Mouse (Mus musculus) spleen, adult 18-20 months (tissue): Measurements from ENCODE around the gene Wdr74.
A peak's percentile ranks its signal among the peaks of the same experiment; 100 is the strongest.

Experiments used
- DNase-seq, 2 experiments: peaks; one replicate each; pipeline ENCODE4 v3.0.0; 2022; ENCODE audit warnings: mixed read lengths in 2 of 2

Wdr74 gene

DNA sequence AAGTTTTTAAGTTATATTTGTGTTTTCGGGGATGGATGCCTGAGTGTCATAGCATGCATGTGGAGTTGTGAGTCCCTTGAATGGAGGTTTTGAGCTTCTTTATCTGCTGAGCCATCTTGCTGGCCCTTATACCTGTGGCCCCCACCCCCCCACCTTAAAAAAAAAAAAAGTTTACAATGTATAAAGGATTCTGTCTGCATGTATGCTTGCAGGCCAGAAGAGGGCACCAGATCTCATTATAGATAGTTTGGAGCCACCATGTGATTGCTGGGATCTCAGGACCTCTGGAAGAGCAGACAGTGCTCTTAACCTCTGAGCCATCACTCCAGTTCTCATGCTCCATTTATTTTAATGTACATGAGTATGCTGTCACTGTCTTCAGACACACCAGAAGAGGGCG, 11.7 kb downstream of the Wdr74 start:
- DNase-seq, result no peak

DNA sequence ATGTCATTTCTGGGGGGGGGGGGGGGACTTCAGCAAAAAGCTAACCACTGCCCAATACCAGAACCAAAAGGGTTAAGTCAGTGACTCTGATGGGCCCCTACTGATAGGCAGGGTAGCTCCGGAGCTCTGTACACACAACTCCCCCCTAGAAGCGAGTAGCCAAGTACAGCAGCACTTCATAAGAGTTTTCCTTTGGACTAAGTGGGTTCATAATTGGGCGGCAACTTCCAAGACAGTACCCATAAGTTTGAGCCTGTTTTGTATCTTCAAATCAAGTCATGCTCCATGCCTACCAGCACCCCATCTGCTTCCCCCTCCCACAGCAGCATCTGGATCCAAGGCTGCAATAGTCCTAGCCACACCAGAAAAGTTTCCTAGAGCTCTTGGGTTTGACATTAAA, 20.0 kb downstream of the Wdr74 start:
- DNase-seq, result no peak

DNA sequence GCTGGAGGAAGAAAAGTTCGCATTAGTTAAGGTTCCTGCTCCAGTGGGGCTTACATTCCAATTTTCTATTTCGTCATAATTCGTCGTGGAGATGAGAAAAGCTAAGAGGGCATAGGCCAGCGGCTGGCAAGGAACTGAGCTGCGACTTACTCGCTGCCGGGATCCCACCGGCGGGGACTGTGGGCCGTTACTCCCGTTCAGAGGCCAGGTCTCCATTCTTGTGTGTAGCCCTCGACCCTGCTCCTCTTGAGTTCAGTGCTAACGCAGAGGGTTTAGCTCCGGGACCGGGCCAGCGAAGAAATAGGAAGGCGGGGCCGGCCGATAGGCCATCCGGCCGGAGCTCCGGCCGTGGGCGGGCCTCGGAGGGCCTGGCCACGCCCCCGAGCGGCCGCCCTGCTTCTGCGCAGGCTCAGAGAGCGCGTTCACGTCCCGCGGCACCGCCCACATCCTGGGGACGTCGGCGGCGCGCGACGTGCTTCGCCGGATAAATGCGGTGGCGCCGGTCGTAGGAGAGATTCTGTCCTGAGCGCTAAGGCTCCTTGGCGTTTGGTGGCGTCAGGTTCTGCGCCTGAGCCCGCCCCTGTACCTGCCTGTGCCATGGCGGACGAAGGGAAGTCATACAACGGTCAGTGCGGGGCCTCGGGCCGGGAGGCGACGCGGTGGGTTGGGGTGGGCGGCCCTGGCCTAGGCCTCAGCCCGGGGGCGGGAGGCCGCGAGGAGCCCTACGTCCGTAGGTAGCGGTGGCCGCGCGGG, 21.2 kb downstream of the Wdr74 start, which contains the start of gene Nxf1:
Nxf1 (plus strand) TSS at position 439 of the 753 bp plus-strand sequence.
- peak; percentile 89 to 93 for DNase-seq

DNA sequence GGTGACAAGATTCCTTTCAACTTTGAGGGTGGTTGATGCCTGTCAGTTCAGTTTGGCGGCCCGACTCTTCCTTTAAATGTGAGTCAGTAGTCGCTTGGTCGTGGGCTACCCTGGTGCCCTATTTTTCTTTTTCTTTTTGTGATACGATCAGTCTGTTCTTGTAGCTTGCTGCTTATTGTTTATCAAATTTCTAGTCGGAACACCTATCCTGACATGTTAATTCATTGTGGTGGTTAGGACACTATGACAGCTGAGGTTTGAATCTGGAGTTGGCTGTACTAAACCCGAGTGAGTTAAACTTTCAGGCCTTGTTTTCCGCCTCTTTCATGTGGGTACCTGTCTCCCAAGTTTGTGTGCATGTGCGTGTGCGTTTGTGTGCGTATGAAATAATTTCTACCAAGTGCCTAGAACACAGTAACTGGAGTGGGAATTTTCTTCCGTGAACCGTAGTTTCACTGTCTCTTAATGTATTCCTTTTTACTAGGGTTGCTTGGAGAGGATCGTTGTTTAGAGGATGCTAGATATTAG, 21.9 kb downstream of the Wdr74 start:
- DNase-seq, result no peak

DNA sequence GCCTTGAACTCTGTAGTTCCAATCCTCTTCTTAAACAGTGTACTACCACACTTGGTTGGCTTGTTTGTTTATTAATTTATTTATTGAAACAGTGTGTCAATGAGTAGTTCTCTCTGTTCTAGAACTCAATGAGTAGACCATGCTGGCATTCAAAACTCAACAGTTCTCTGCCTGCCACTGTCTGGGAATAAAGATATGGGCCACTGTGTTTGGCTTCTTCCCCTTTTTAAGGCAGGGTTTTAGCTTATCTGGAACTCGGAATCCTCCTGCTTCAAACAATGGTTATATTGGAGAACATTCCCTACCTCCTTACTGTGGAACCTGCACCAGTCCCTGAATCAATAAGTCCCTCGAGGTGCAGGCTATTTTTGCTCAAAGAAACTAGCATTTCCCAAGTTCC, 23.3 kb downstream of the Wdr74 start:
- DNase-seq, result no peak

DNA sequence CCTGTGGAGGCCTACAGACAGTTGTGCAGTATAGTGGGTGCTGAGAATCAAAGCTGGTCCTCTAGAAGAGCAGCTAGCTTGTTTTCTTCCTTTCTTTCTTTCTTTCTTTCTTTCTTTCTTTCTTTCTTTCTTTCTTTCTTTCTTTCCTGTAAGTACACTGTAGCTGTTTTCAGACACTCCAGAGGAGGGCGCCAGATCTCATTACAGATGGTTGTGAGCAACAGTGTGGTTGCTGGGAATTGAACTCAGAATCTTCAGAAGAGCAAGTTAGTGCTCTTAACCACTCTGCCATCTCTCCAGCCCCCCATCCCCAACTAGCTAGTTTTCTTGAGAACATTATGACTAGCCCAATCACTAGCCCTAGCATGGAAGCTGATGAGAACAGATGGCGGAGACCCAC, 25.1 kb downstream of the Wdr74 start:
- no peak for DNase-seq

DNA sequence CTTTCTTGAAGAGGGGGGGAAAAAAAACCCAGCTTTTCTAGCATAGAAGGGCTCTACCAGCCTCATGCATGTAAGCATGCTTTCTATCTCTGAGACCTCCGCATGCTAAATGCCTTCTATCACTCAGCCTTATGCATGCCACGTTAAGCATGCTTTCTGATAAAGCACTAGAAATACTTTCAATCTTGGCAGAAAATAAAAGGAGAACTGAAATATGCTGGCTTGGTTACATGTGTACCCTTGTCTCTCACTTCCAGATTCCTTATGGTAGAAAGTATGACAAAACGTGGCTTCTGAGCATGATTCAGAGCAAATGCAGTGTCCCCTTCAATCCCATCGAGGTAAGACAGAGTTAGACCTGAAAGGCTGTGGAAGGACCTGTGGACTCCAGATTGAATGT, 27.6 kb downstream of the Wdr74 start:
- DNase-seq, result no peak

DNA sequence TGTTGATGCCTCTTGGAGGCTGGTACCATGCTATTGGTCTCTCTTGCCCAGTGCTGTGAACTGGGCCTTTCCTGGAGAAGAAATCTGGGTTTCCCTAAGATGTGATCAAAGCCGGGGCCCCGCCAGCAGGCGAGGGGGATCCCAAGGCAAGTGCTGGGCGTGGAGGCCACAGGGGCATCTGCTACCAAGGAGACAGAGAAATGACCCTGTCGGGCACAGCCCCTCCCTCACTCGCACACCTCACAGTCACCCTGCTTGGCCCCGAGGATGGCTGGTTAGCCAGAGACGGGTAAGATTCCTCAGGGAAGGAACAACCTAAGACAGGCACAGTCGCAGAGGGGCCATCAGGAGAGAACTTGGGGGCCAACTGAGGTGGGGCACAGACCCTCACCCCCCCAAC, 29.9 kb downstream of the Wdr74 start:
- no peak for DNase-seq

DNA sequence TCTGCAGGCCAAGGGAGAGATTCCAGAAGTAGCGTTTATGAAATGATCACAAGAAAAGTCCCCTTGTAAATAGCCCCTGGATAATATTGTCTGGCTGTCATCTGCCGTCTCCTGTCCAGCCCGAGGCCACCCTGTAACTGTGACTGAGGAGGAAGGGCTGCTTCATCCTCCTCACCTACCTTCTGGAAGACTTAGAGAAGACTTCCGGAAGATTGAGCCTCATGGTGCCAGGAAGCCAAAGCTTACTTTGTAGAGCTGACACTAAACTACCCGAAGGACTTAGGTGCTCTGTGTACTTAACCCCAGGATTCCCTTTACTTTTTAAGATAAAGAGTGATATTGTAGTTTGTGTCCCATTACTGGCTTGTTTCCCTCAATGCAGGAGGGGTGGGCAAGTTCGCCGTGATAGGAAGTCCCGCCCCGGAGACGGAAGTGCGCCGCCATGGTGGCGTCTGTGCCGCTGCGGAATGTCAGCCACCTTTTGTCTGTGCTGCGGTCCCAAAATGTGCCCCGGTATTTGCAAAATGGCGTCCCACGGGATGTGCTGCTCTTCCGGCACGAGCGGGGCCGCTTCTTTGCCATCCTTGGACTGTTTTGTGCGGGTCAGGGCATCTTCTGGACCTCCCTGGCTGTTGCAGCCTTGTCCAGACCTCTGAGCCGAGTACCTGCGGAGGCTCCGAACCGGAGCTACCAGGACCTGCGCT, 35.1 kb downstream of the Wdr74 start, which contains the start of gene Tmem223:
Tmem223 (plus strand) TSS at position 430 of the 704 bp plus-strand sequence.
- peak; percentile 66 to 77 for DNase-seq

DNA sequence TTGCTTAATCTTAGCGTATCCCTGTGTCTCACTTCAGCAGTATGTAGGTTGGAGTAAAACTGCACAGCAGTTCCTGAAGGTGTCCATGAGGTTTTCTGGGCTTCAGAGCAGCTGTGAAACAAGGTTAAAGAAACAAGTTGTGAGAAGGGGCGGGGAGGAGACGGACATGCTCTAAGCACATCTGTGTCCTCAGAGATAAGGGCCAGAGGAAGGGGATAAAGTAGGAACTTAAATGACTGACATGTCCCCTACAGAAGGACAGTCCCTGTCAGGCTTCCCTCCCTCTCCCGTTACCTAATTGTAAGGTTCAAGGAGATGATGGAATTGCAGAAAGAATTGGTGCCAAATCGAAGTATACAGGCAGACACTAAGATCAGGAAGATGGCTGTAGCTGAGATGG, 37.4 kb downstream of the Wdr74 start:
- DNase-seq, result no peak

DNA sequence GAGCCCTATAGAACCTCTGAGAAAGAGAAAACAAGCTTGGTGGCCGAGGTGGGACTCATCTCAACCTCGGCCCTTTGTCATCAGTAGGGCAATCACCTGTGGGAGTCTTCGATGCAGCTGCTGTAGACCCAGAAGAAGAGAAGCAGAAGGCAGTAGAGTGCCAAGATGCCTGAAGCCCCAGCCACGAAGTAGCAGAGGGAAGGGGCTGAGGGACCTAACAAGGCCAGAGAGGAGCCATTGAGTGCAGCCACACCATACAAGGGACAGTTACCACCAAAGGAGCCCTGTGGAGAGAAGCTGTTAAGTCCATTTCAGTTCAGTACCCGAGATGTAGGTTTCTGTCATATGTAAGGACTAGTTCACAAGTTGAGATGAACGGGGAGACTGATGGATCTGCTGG, 37.8 kb downstream of the Wdr74 start:
- no peak for DNase-seq

DNA sequence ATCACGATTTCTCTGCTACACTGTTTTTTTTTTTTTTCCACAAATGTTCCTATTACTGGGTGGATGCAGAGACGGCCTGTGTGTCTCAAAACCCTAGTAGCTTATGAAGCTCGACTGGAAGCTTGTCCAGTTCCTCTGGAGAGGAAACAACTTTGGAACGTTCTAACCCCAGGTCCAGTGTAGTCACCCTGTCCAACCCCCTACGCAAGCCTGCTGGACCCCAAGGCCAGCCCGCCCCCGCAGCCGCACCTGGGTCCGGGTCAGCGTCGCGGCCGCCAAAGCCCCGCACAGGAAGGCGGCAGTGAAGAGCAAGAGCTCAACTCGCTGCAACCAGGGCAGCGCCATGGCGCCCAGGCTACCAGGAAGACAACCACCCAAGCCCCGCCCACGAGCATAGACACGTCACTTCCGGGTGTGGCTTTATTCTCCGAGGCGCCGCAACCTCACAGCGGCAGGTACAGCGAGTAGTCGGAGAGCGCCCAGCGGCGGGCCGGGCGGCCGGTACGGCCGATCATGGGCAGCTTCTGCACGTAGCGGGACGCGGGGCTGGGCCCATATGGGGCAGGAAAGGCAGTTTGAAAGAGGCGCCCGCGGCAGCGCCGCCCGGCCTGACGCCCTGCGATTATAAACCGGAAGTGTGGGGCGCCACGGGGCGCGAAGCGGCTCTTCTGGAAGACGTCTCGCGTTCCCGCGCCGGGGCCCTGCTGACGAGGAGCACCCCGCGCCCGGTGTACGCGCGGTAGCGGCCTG, 38.6 kb downstream of the Wdr74 start, which contains the start of gene Tmem179b:
Tmem179b (minus strand) TSS at position 382 of the 750 bp plus-strand sequence.
- DNase-seq, result peak; percentile 93 to 97

DNA sequence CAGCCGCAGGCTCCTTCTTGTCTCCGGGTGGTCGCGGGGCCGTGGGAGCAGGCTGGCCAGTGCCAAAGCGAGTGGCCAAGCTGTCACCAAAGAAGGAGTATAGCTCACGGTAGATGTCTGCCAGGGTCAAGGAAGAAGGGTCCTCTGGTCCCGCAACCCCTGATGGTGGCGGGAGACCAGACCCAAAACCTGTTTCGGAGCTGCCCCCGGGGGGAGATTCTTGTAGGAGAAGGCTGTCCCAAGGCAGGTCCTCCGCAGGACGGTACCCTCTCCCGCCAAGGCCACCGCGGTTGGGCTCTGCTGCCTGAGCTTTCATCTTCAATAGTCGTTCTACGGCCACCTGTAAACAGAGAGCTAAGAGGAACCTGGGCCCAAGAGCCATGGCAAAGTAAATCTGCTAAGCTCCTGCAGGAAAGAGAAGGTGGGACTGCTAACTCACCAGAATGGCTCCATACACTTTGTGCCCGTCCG, 39.4 kb downstream of the Wdr74 start:
- DNase-seq, result no peak

DNA sequence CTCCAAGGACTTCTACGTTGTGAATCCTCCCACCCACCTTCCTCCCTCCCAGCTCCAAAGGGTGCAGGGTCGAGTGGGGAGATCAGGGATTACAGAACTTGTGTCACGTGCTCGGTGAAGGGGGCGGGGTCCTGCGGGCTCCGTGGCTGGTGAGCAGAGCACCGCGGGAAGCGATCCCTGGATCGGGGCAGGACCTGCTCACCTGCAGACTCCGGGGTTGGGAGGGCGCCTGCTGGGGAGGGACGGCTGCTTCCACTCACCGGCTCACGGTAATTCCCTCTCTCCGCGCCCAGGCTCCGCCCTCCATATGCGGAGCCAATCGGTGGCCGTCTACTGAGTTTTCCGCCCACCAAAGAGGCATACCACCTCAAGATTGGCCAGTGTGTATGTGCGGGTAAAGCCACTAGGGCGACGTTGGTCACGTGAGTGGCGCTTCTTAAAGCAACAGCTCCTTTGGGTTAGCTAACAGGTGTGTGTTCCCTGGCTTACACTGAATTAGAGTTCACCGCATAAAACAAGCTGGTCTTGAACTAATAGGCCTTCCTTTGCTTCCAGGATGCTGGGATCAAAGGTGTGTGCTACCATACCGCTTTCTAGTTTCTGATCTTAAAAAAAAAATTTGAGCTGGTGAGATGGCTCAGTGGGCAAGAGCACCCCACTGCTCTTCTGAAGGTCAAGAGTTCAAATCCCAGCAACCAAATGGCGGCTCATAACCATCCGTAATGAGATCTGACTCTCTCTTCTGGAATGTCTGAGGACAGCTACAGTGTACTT, 50.6 kb downstream of the Wdr74 start, which contains the start of gene Taf6l:
Taf6l (minus strand) TSS at position 410 of the 774 bp plus-strand sequence.
- peak; percentile 80 to 84 for DNase-seq

DNA sequence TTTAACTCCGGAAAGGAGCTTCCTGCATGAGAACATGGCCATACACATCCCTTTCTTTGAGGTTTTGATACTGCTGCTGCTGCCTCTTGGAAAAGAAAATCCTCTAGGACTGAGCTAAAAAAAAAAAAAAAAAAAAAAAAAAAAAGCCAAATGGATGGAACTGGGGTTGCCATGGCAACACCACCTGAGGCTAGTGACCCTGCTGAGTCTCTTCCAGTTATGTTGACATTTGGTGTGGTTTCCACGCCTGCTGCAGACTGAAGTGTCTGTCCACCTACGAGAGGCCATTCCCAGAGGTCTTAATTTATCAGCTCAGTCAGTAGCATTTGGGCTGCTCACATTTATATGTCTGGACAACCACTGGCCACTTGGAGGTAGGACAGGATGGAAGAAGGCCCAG, 52.9 kb downstream of the Wdr74 start:
- no peak for DNase-seq

DNA sequence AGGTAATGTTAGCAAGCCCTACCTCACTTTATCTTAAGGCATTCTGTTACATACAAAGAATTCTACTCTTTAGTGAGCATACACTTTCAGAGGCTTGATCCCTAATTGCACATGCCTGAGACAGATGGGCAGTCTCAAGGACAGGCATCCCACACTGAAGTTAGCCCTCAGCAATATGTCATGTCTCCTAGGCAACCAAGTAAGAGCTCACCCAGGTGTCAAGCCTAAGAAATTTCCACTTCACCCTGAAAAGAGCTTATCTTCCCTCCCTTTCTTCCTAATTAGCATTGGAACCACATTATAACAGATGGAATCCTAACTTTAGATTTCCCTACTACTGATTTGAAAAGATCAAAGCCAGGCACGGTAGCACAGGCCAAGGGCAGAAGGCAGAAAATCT, 53.5 kb downstream of the Wdr74 start:
- DNase-seq, result no peak

DNA sequence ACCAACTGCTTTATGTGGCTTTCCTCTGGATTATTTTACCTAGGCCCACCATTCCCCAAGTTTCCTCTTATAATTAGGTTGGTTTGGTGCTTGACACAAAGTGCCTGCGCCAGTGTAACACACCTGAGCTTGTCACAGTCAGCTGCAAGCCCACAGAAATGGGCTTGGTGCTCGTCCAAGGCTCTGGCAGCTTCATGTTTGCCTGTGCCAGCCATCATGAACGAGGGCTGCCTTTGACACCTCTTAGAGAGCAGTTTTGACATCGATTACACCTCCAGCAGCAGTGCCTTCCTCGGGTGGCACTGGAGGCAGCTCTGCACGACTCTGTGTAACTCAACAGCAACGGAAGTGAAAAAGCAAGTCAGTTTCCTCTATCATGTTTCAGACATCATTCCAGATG, 54.5 kb downstream of the Wdr74 start:
- DNase-seq, result no peak
